ENCODE assay signal across 8 mouse cellular contexts in the genomic region with DNA sequence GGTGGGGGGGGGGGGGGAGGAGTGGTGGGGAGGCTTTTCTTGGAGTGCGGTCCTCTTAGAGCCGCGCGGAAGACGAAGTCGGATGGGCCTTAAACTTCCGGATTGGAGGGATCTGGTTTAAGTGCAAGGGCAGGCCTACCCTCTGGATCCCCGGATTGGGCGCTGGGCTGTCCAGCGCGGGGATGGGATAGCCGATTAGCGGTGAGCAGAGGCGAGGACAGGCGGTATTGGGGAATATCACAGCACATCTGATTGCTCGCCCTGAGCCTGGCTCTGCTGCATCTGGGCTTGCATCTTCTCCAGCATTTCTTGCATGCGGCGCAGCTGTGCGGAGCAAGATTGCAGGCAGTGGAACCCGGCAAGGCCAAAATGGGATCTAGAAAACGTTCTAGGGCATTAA. TPM values are rescaled to one million over a fixed set of nuclear protein-coding genes. Genes with fewer than 3 reads are reported as not detected.
A peak's percentile ranks its signal among the peaks of the same experiment; 100 is the strongest.
DNase-seq lines count a peak whose midpoint lies in the region; ATAC-seq and TF ChIP-seq lines count a peak whose summit lies in the region.

No protein-coding gene starts in this region.

- H3K27ac ChIP-seq in left cerebral cortex, adult 2 months, result no peak overlapping the region
- H3K27ac ChIP-seq in embryonic facial prominence, embryonic 15.5 days (replicated peaks), result peak overlapping the region; percentile 18
- H3K27ac ChIP-seq in neural tube, embryonic 14.5 days (ENCODE audit: low read depth, low read length), result no peak overlapping the region

- H3K4me2 ChIP-seq in embryonic facial prominence, embryonic 15.5 days (replicated peaks), result peak overlapping the region; percentile 64
- H3K4me2 ChIP-seq in neural tube, embryonic 14.5 days (ENCODE audit: low read depth, low read length), result peak overlapping the region; percentile 28; the same call in 1 of the 2 replicates

- ATAC-seq in embryonic facial prominence, embryonic 15.5 days (ENCODE audit: insufficient number of reproducible peaks, low FRiP score, low TSS enrichment, low read depth), result no peak
- ATAC-seq in neural tube, embryonic 14.5 days (ENCODE audit: low read depth), result no peak

- no peaks in the 10 kb centered on the region for H3K27me3 ChIP-seq in embryonic facial prominence, embryonic 15.5 days
- no peaks in the 10 kb centered on the region for H3K27me3 ChIP-seq in neural tube, embryonic 14.5 days (ENCODE audit: control insufficient read depth, insufficient read depth, low read length)

- H3K9me3 ChIP-seq in embryonic facial prominence, embryonic 15.5 days (replicated peaks), result no peaks in the 10 kb centered on the region
- no peaks in the 10 kb centered on the region for H3K9me3 ChIP-seq in neural tube, embryonic 14.5 days (ENCODE audit: control insufficient read depth, low read length)

- DNase-seq in left cerebral cortex, adult 2 months (ENCODE audit: extremely low spot score in 1 of 2, low spot score in 2 of 2), result no peak
- no peak for DNase-seq in left cerebral cortex, adult 8-10 months (ENCODE audit: low spot score in 2 of 2)
- DNase-seq in kidney, postnatal 4 days, result peak; percentile 32 to 56
- no peak for DNase-seq in adrenal gland, postnatal 25 days
- no peak for DNase-seq in layer of hippocampus, adult 11-12 months (ENCODE audit: low spot score)
- no peak for DNase-seq in cerebellum, postnatal 4 days (ENCODE audit: low spot score in 2 of 2)

- no peak for TF ChIP-seq CTCF in left cerebral cortex, adult 2 months (IDR thresholded peaks at IDR 0.05)

- 0 out of 2 replicates have a peak overlapping the region, but pooled peaks have one; percentile 12 for H3K9ac ChIP-seq in embryonic facial prominence, embryonic 15.5 days
- 0 out of 2 replicates have a peak overlapping the region, but pooled peaks have one; percentile 11 for H3K9ac ChIP-seq in neural tube, embryonic 14.5 days (replicated peaks; ENCODE audit: low read depth, low read length)

- intact Hi-C loops in left cerebral cortex, adult 2 months (cut with DNase I), result loop anchor here (2.0 kb wide), 1 partner anchor 14 kb away; no protein-coding TSS in a partner anchor

- no peaks in the 10 kb centered on the region for H3K36me3 ChIP-seq in embryonic facial prominence, embryonic 15.5 days
- no peaks in the 10 kb centered on the region for H3K36me3 ChIP-seq in neural tube, embryonic 14.5 days (ENCODE audit: control insufficient read depth, insufficient read depth, low read length)

- 36% methylated on average over 21 of the region's 21 CpGs for WGBS in embryonic facial prominence, embryonic 15.5 days
- WGBS in neural tube, embryonic 14.5 days, result 24% methylated on average over 21 of the region's 21 CpGs

- H3K4me1 ChIP-seq in embryonic facial prominence, embryonic 15.5 days, result peaks cover 21% of the 10 kb centered on the region; the same call in 1 of the 2 replicates
- peaks cover 3% of the 10 kb centered on the region for H3K4me1 ChIP-seq in neural tube, embryonic 14.5 days (ENCODE audit: control insufficient read depth, insufficient read depth, low read length)

- H3K4me3 ChIP-seq in left cerebral cortex, adult 2 months, result peak overlapping the region; percentile 44
- H3K4me3 ChIP-seq in embryonic facial prominence, embryonic 15.5 days (replicated peaks), result peak overlapping the region; percentile 41
- no peak overlapping the region; the same call in 1 of the 2 replicates for H3K4me3 ChIP-seq in neural tube, embryonic 14.5 days (ENCODE audit: low read depth, low read length)

RNA-seq across cellular contexts. Expression of a gene that starts 5.8 kb away (rescaled TPM):
- total RNA-seq in left cerebral cortex, adult 2 months (2021), result 1 to 10 TPM; 2.7 to 3.3 TPM
- 10 to 100 TPM in 2 of 4 experiments, 1 to 10 TPM in 2; 1.9 to 21.6 (median 9.2) TPM for total RNA-seq in left cerebral cortex, adult 8-10 months (2022)
- 585 and 767 TPM in 2 replicates for polyA plus RNA-seq in embryonic facial prominence, embryonic 15.5 days (2015; fragmentation: Nextera tagmentation; extraction: Ambion mirVana)
- polyA plus RNA-seq in neural tube, embryonic 14.5 days (2014; fragmentation: Nextera tagmentation; extraction: Ambion mirVana), result 8.5 and 12.5 TPM in 2 replicates
- total RNA-seq in adrenal gland, postnatal 25 days (2021), result 4.1 and 4.4 TPM in 2 replicates

RNA-seq across cellular contexts. Expression of a gene that starts 6.3 kb away (rescaled TPM):
- total RNA-seq in left cerebral cortex, adult 2 months (2021), result 100 to 1,000 TPM in 1 of 2 experiments, 10 to 100 TPM in 1; 91.9 to 110 TPM
- 100 to 1,000 TPM in 2 of 4 experiments, 10 to 100 TPM in 2; 89.4 to 105 (median 96.9) TPM for total RNA-seq in left cerebral cortex, adult 8-10 months (2022)
- polyA plus RNA-seq in embryonic facial prominence, embryonic 15.5 days (2015; fragmentation: Nextera tagmentation; extraction: Ambion mirVana), result 29.4 and 32.5 TPM in 2 replicates
- 28.5 and 29.4 TPM in 2 replicates for polyA plus RNA-seq in neural tube, embryonic 14.5 days (2014; fragmentation: Nextera tagmentation; extraction: Ambion mirVana)
- 51.9 and 53.1 TPM in 2 replicates for total RNA-seq in adrenal gland, postnatal 25 days (2021)

RNA-seq across cellular contexts. Expression of a gene that starts 18.3 kb away (rescaled TPM):
- total RNA-seq in left cerebral cortex, adult 2 months (2021), result 10 to 100 TPM; 17.8 to 20.5 TPM
- total RNA-seq in left cerebral cortex, adult 8-10 months (2022), result 10 to 100 TPM; 18.2 to 21.2 (median 21.0) TPM
- polyA plus RNA-seq in embryonic facial prominence, embryonic 15.5 days (2015; fragmentation: Nextera tagmentation; extraction: Ambion mirVana), result 41.3 and 42.5 TPM in 2 replicates
- polyA plus RNA-seq in neural tube, embryonic 14.5 days (2014; fragmentation: Nextera tagmentation; extraction: Ambion mirVana), result 21.5 and 24.0 TPM in 2 replicates
- 14.7 and 15.2 TPM in 2 replicates for total RNA-seq in adrenal gland, postnatal 25 days (2021)

RNA-seq across cellular contexts. Expression of a gene that starts 18.4 kb away (rescaled TPM):
- 1 to 10 TPM; 3.5 to 6.4 TPM for total RNA-seq in left cerebral cortex, adult 2 months (2021)
- total RNA-seq in left cerebral cortex, adult 8-10 months (2022), result 1 to 10 TPM; 3.1 to 7.1 (median 5.4) TPM
- polyA plus RNA-seq in embryonic facial prominence, embryonic 15.5 days (2015; fragmentation: Nextera tagmentation; extraction: Ambion mirVana), result 22.4 and 23.9 TPM in 2 replicates
- polyA plus RNA-seq in neural tube, embryonic 14.5 days (2014; fragmentation: Nextera tagmentation; extraction: Ambion mirVana), result 7.2 and 9.1 TPM in 2 replicates
- 8.3 and 12.9 TPM in 2 replicates for total RNA-seq in adrenal gland, postnatal 25 days (2021)

RNA-seq across cellular contexts. Expression of a gene that starts 18.7 kb away (rescaled TPM):
- 10 to 100 TPM; 77.7 to 80.8 TPM for total RNA-seq in left cerebral cortex, adult 2 months (2021)
- total RNA-seq in left cerebral cortex, adult 8-10 months (2022), result 100 to 1,000 TPM in 2 of 4 experiments, 10 to 100 TPM in 2; 89.7 to 111 (median 98.2) TPM
- polyA plus RNA-seq in embryonic facial prominence, embryonic 15.5 days (2015; fragmentation: Nextera tagmentation; extraction: Ambion mirVana), result 56.4 and 61.8 TPM in 2 replicates
- polyA plus RNA-seq in neural tube, embryonic 14.5 days (2014; fragmentation: Nextera tagmentation; extraction: Ambion mirVana), result 58.1 and 71.9 TPM in 2 replicates
- total RNA-seq in adrenal gland, postnatal 25 days (2021), result 53.5 and 65.9 TPM in 2 replicates

Comparison
In these comparisons a context has a peak if more than half of its experiments do, and no peak if none do; other contexts are left out.
1. DNase-seq: peak in kidney, postnatal 4 days (2 of 2); none in left cerebral cortex, adult 2 months (0 of 2), left cerebral cortex, adult 8-10 months (0 of 2), adrenal gland, postnatal 25 days (single experiment), layer of hippocampus, adult 11-12 months (single experiment) and cerebellum, postnatal 4 days (0 of 2).